Mouse (Mus musculus) liver, embryonic 14.5 days (tissue): Measurements from ENCODE around the gene Nsmf.

Experiments used
- CTCF ChIP-seq: IDR thresholded peaks from 2 replicates; pipeline ENCODE4 v1.5.1; 2016; ENCODE audit warnings: antibody characterized with exemption, low read depth, control low read depth
- EP300 ChIP-seq: IDR thresholded peaks from 2 replicates; pipeline ENCODE4 v1.6.1; 2016; ENCODE audit warnings: antibody characterized with exemption, low read depth

- TF ChIP-seq CTCF = no peak
- TF ChIP-seq EP300 = no peak
These were observed 56.5 kb downstream of the Nsmf start for GRCm38 (mm10) chr2:25110505-25111183.
